13 mouse cellular contexts compared by ENCODE assay signal in genomic region chr10:30167700-30168099, GRCm38 (mm10).
"Had no signal": no experiment of that assay in that cellular context is flagged by ENCODE, and none has a peak within 500 bp of the region (broad histone marks: within the 10 kb centered on the region; RNA-seq: fewer than 3 reads in every experiment).

No protein-coding gene starts in this region.

- ATAC-seq: inflammation-experienced regulatory T-cells, adult 6 months; midbrain, embryonic 16.5 days had no signal

- DNase-seq: kidney, adult 11 months; kidney, postnatal 14 days; lung, adult 2 months; lung, postnatal 36 days; right cerebral cortex, adult 18-20 months; right cerebral cortex, postnatal 25 days; thymus, adult 18-20 months; thymus, postnatal 25 days had no signal

- H3K27ac ChIP-seq: left cerebral cortex, adult 2 months; liver, embryonic 14.5 days had no signal

- H3K4me2 ChIP-seq: midbrain, embryonic 11.5 days had no signal

- H3K4me3 ChIP-seq: left cerebral cortex, adult 2 months had no signal

- H3K9ac ChIP-seq: liver, embryonic 14.5 days had no signal
